Mouse (Mus musculus): ENCODE measurements around the gene 1700061G19Rik.
"Not testable (repeated sequence)": the region's sequence is repeated elsewhere in the genome, so short reads cannot be mapped to it uniquely, and the experiment has no call there.

1700061G19Rik gene

DNA sequence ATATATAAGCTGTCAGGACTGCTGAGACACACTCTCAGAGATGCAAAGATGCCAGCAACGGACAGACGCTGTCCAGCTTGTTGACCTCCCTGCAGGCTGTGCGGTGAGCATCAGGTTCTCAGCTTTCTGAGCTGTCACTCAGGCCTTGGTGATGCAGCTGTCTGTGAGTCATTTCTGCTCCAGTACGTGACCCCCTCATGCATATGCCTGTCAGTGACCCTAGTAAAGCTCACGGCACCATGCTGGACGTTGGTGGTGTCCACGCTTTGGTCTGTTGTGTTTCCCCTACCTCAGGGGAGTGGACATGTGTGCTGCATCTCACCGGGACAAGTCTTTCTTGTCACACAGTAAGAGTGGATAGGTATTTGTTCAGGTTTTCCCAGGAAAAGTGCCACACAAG, 3.5 kb upstream of the 1700061G19Rik start:
- no peak for DNase-seq (ENCODE audit: low spot score in 2 of 2)

DNA sequence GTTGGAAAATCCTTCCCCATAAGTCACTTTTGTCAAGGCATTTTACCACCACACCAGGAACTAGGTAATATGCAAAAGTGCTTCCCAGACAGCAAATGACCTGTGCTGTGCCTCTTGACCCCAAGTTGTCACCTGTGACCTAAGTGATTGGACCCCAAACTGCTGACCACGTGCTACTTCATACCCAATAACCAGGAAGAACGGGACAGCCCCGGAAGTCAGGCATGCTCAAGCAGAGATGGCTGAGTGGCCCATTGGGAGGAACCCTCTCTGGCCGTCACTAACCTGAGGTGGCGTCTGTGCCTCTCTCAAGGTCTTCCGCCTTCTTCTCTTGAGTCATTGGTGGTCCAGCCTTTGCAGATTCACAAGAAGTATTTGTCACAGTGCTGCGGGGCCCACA, 2.8 kb upstream of the 1700061G19Rik start:
- no peak for DNase-seq (ENCODE audit: low spot score in 2 of 2)

DNA sequence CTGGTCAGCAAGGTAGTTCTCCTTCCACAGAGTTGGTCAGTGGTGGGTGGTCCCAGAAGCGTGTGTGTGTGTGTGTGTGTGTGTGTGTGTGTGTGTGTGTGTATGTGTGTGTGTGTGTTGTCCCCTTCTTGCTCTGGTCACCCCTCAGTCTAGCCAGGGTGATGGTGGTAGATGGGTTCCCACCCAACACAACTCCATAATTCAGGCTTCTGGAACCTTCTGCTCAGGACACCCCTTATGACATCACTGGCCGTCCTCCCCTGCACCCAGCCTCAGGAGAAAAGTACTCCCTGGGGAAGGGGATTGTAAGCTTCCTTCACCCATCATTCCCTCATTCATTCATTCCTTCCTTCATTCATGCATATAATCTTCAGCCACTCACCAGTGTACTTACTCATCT, 1.0 kb upstream of the 1700061G19Rik start, which contains the start of gene Acsbg2:
Acsbg2 (minus strand) TSS at position 211 of the 400 bp plus-strand sequence.
- no peak for DNase-seq (ENCODE audit: low spot score in 2 of 2)

DNA sequence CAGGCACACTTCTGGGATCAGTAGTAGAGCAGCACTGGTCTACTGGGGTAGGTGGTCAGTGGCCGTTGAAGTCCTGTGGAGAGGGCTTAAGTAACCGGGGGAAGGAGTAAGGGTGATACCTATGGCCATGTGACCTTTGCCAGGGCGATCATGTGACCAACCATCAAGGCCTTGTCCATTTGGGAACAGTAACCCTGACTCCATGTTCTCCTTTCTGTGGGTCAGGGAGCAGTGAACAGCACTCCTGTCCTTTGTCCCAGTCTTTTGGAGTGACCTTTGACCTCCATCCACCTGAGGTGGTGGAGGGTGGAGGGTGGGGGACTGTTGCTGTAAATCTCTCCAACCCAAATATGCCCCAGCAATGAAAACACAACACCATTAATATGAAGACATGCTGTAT, 1.2 kb downstream of the 1700061G19Rik start:
- DNase-seq (ENCODE audit: low spot score in 2 of 2): no peak

DNA sequence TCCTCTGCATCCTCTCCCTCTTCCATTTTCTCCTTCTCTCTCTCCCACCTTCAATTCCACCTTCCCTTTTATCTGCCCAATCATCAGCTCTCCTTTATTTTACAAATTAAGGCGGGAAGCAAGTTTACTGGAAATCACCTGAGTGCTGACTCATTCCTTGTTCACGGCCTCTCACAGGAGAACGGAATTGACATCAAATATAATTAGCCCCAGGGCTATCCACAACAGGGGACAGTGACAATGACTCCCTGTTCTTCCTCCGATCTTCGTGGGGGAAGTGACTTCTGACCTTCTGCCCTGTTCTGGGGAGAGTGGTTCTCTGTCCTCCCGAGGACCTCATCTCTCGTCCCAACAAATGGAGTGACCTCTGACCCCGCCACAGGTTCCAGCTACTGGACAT, 1.7 kb downstream of the 1700061G19Rik start:
- DNase-seq (ENCODE audit: low spot score in 2 of 2): no peak

DNA sequence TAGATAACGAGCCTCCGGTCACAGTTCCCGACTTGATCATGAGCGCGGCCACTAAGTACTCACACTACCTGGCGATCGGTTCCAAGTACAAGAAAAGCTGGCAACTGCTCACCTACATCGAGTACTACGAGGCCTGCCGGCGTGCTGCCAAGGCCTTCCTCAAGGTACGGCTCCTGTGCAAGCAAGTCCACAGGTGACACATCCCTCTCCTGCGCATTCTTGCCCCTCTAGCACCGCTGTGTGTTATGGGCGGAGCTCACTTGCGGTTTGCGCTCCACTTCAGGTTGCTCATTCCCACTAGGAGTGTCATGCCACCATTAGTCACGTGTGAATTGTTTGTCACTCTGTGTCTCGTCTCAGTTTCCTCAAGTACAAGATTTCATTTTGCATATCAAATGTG, 2.1 kb downstream of the 1700061G19Rik start:
- no peak for DNase-seq (ENCODE audit: low spot score in 2 of 2)

DNA sequence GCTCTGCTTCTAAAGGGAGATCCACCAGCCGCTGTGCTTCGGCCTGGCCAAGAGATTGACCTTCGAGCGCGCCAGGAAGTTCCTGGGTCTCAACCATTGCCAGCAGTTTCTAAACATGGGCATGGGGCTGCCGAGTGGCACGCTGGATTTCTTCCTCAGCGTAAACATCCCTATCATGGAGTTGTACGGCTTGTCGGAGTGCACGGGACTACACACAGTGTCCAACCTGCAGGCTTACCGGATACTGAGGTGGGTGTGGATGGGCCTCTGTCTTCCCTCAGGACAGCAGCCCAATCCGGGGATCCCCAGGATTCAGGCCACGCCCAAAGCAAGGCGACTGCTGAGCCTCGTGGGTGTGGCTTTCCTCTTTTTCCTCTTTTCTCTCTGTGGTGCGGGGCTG, 8.3 kb downstream of the 1700061G19Rik start:
- DNase-seq (ENCODE audit: low spot score in 2 of 2): no peak

DNA sequence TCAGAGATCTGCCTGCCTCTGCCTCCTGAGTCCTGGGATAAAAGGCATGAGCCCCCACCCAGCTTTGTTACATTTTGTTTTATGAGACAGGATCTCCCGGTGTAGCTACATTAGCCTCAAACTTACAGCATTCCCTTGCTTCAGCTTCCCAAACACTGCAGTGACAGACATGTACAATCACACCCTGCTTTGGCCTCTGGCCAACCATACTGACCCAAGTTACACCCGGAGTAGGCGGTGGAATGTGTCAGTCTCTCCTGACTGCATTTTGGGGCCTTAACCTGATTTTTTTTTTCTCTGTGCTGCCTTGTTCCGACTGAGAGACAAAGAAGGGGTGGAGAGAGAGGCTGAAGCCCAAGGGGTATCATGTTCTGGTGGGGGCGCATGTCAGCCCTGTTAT, 9.1 kb downstream of the 1700061G19Rik start:
- no peak for DNase-seq (ENCODE audit: low spot score in 2 of 2)

DNA sequence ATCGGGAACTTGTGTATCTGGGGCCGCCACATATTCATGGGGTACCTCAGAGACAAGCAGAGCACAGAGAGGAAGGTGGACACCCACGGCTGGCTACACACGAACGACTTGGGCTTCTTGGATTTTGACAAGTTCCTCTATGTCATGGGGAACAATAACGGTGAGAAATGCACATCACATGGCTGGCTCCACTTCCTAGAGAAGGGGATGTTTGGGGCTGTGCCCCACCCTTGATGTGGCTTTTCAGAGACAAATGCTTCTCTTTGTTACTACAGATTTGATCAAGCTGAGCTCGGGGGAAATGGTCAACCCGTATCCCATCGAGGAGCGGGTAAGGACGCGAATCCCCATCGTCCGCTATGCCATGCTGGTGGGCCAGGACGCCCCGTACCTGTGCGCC, 9.5 kb downstream of the 1700061G19Rik start:
- DNase-seq (ENCODE audit: low spot score in 2 of 2): no peak

DNA sequence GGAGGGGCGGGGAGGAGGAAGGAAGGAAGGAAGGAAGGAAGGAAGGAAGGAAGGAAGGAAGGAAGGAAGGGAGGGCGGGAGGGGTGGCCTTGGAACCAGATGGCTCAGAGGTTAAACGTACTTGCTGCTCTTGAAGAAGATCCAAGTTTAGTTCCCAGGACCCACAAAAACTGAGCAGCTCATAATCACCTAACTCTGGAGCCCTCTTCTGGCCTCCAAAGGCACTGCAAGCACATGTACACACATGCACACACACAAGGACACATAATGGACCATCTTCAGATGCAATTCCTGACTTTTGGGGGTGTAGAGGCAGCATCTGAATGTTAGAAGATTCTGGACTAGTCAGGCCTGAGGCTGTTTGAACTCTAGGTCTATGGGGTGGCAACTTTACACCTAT, 12.8 kb downstream of the 1700061G19Rik start:
- DNase-seq (ENCODE audit: low spot score in 2 of 2): no peak

DNA sequence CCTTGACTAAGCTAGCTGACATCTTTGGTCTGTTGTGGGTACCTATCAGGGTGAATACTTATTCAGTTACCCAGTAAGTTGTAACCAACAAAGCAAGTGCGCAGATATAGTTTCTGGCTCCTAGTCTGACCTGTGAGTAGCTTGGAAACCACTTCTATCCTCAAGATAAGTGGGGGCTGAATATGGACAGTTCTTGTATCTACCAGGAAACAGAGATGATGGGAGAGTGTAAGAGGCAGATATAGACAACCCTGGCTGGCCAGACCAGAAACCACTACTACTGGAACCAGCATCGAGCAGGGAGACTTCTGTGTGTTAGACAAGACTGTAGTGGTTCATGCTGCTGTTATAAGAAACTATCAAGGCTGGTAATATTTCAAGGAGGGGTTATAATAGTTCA, 14.7 kb downstream of the 1700061G19Rik start:
- DNase-seq (ENCODE audit: low spot score in 2 of 2): no peak

DNA sequence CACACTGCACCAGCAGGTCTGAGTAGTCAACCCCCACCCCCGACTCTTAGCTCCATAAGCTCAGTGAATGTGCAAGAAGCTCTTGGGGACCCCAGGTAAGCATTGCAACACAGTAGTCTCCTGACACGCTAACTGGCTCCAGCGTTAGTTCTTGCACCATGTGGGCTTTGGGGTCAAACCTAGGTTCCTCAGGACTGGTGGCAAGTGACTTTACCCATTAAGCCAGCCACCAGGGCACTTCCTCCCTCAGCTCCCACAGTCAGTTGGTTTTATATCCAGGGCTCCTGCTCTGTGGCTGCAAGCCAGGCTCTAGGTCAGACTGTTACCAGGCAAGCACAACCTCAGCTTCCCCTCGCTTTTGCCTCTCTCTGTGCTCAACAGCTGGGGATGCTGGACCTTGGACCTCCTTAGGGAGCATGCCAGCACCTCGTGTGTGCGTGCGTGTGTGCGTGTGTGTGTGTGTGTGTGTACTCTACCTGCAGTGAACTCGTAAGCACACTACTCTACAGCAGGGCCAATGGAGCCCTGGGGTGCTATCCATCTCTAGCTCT, 20.2 kb downstream of the 1700061G19Rik start:
- no peak for DNase-seq (ENCODE audit: low spot score in 2 of 2)

DNA sequence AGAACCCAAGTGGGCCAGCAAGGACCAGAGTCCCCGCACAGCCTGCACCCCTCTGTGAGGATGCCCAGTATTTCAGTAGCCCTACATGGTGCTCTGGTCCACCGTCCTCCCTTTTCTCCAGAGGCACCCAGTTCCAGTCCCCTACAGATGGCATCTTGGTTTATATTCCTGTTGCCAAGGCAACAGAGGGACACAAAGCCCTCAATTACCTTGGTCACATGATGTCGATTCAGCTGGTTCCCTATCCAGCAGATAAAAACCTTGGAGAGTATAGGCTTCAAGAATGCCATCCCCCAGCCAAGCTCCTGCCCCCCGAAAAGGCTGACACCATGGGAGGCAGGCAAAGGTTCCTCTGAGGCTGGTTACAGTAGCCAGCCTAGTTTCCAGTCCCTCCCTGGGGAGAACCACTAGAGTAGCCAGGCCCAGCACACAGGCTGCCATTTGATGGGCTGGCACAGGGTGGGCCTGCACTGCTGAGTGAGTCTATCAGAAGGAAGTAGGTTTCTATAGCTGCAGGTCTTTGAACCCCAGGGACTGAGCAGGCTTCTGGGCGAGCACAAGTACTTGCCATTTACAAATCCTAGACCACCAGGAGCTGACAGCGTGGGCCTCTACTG, 21.3 kb downstream of the 1700061G19Rik start:
- DNase-seq (ENCODE audit: low spot score in 2 of 2): peak; percentile 36 to 54

DNA sequence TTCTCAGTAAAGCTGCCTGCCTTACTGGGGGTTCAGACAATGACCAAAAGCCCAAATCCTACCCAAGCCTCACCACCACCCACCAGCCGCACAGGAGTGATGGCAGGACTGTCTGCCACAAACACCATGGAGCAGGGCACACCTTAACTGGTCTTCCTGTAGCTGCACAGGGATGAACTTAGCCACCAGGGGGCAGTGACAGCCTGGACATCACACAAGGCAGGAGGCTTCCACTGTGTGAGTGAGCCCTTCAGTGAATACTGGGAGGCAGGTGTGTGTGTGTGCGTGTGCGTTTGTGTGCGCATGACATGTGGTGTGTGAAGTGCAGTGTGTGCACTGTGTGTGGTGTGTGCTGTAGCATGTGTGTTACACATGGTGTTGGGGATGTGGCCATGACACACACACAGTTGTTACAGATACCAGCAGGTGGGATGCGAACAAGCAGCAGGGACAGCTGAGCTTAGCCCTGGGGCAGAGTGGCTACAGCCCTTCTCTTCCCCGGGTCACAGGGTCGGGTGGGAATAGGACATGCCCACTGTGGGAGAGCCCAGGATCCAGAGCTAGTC, 22.4 kb downstream of the 1700061G19Rik start:
- DNase-seq (ENCODE audit: low spot score in 2 of 2): peak; percentile 76 to 88

DNA sequence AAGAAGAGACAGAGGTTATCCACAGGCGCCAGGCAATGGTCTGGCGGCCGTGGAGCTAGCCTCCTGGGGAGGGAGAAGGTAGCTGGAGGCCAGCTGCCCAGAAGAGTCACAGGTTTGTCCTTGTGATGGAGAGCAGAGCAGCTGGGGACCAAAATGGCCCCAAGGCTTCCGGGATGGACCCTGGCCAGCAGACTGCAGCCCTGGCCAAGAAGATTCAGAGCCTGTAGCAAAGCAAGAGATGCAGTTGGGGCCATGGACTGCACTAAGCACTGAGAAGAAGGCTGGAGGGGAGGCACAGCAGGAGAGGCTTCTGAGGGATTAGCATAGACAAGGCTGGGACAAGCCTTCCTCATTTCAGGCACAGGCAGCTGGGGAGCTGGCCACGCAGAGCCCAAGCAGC, 27.4 kb downstream of the 1700061G19Rik start:
- DNase-seq (ENCODE audit: low spot score in 2 of 2): no peak

DNA sequence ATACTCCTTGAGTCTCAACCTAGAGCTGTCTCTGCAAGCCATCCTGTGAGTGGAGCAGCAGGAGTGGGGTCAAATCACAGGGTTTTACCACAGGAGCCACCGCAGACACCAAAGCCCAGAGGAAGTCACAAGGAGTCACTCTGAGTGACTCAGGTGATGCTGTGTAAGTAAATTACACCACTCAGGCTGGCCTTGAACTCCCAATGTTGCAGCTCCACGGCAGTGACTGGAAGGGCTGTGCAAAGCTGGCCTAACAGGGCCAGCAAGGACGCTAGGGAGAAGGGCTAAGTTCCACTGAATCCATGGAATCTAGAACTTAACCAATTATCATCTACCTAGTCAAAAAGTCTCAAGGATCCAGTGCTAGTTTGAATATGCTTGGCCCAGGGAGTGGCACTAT, 30.9 kb downstream of the 1700061G19Rik start:
- no peak for DNase-seq (ENCODE audit: low spot score in 2 of 2)

DNA sequence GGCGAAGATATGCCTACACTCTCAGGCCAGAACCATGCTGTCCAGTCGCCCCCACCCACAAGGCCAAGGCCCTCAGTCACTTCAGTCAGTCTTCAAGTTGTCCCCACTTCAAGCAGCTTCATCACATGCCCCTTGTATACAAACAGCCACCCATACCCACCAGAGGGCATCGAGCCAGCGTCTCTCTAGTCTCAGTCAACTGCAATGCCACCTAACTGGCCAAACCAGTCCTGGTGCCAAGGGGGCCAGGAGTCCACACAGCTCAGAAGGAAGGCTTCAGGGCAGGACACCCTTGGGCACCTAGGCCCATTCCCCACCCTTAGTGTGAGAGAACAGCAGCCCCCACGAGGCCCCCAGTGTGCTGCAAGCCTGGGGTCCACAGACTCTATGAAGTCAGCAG, 31.8 kb downstream of the 1700061G19Rik start:
- no peak for DNase-seq (ENCODE audit: low spot score in 2 of 2)

DNA sequence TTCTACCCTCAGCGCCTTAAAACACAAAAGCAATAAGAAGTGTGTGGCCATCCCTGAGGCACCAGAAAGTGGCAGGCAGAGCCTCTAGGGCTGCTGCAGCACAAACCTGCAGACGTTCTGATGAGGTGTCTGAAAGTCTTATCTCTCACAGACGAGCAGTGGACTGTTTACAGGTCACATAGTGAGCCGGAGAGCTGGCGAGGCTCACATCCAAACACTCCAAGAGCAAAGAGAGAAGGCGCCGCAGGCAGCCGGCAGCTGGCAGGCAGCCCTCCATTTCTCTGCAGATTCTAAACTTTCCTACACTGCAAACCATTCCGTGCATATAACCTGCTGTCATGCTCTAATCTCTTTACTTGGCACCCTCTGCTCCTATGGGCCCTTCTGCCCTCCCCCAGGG, 32.6 kb downstream of the 1700061G19Rik start:
- DNase-seq (ENCODE audit: low spot score in 2 of 2): no peak

DNA sequence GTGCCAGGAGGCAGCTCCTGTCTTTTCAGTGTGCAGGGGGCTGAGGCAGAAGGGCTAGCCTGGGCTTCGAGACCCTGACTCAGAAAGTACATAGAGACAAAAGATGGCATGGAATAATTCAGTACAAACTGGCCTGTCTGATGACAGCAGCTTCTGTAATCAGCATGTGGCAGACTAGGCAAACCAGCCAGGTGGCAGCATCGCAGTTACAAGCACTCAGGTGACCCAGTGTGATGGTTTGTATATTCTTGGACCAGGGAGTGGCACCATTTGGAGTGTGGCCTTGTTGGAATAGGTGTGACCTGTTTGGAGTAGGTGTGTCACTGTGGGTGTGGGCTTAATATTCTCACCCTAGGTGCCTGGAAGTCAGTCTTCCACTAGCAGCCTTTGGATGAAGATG, 34.5 kb downstream of the 1700061G19Rik start:
- DNase-seq (ENCODE audit: low spot score in 2 of 2): not testable (repeated sequence)

DNA sequence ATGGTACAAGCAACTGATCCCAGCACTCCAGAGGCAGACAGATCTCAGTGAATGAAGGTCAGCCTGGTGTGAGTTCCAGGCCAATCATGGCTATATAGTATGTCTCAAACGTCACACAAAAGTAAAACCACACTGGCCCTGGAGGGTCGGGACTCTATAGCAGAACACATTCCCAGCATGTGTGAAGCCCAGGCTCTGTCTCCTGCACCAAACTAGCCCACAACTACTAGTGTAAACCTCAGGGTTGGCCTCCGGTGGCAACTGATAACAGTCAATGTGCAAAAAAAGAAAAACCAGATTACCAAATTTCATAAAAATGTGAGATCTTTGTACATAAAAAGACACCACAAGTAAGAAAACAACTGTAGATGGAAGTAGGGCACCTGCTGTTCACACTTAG, 37.7 kb downstream of the 1700061G19Rik start:
- no peak for DNase-seq (ENCODE audit: low spot score in 2 of 2)

DNA sequence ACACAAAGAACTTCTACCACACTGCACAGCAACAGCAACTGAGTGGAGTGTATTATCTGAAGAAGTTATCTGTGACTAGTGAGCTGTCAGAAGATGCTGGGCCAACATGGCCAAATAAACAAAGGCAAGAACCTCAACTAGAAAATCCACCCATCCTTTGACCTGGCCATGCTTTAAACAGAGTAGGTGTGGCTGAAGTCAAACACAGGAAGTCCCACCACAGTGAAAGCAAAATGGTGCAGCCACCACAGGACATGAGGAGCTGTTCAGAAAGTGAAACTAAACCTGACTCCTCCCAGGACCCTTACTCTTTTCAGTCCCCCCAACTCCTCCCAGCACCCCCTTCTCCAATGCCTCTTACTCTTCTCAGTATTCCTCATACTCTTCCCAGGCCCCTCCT, 38.2 kb downstream of the 1700061G19Rik start:
- DNase-seq (ENCODE audit: low spot score in 2 of 2): no peak

DNA sequence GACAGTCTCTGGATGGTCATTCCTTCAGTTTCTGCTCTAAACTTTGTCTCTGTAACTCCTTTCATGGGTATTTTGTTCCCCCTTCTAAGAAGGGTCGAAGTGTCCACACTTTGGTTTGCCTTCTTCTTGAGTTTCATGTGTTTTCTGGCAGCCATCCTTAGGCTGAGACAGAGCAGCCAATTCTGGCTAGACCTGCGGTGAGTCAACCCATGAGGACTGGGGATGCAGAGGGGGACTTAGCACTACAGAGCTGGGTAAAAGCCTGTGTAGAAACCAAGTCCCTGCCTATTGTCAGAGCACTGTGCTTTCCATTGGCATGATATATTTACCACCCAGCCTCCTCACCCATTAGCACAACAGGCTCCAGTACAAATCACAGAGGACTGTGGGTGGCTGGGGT, 41.9 kb downstream of the 1700061G19Rik start:
- DNase-seq (ENCODE audit: low spot score in 2 of 2): no peak

DNA sequence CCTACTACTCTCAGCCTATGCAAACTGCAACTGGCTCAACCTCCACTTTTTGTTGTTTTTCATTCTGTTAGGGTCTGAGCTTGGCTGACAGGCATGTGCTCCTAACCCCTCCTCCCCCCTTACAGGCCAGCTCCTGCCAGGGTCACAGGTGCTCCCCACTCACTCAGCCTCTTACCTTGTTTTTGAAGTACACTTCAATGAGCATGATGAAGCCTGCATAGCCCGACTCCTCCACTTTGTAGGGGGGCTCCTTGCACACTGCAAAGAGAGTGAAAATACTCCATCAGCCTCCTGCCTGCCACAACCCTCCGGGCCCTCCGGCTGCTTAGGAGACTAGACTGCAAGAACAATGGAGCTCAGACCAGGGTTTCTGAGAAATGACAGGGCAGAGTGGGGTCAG, 44.4 kb downstream of the 1700061G19Rik start:
- no peak for DNase-seq (ENCODE audit: low spot score in 2 of 2)

DNA sequence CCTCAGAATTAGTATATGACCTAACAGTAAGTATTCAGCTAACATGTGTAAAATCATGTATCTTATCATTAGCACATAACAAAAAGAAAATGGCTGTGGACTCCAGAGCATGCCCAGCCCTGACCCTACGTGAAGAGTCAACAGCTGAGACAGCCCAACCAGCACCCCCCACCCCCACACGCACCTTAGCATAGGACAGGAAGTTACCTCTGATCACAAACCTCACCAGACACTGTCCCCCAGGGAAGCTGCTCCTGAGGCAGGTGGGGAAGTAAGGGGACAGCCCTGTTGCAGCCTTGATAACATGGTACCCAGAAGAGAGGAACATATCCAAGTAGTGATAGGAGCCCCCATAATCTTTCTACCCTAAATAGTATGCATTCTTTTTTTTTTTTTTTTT, 50.7 kb downstream of the 1700061G19Rik start:
- DNase-seq (ENCODE audit: low spot score in 2 of 2): no peak
